Comparison of ENCODE assay signal across 10 mouse cellular contexts in genomic region chr8:88317341-88317740, GRCm38 (mm10). TPM values are rescaled to one million over a fixed set of nuclear protein-coding genes. Genes with fewer than 3 reads are reported as not detected.
DNase-seq lines count a peak whose midpoint lies in the region; ATAC-seq and TF ChIP-seq lines count a peak whose summit lies in the region.
"Had no signal": no experiment of that assay in that cellular context is flagged by ENCODE, and none has a peak within 500 bp of the region (broad histone marks: within the 10 kb centered on the region; RNA-seq: fewer than 3 reads in every experiment).

No protein-coding gene starts in this region.

- no peak for TF ChIP-seq EP300 in lung, postnatal 0 days (IDR thresholded peaks at IDR 0.05)

- no peak for TF ChIP-seq CTCF in lung, postnatal 0 days (IDR thresholded peaks at IDR 0.05)
- no peak for TF ChIP-seq CTCF in embryonic fibroblast, embryonic 13.5 days (IDR thresholded peaks at IDR 0.05; ENCODE audit: borderline replicate concordance, insufficient read depth, low read length)

- 0 out of 2 replicates have a peak overlapping the region, but pooled peaks have one; percentile 0 for H3K27ac ChIP-seq in heart, embryonic 13.5 days (replicated peaks)
- no peak overlapping the region for H3K27ac ChIP-seq in lung, postnatal 0 days (ENCODE audit: low read length)
- H3K27ac ChIP-seq in embryonic fibroblast, embryonic 13.5 days (ENCODE audit: insufficient read depth, low read length): peak overlapping the region; percentile 21; the same call in 1 of the 2 replicates
- H3K27ac ChIP-seq in stomach, embryonic 16.5 days (ENCODE audit: low read length): peak overlapping the region; percentile 43; the same call in 1 of the 2 replicates

- peaks cover 30% of the 10 kb centered on the region for H3K4me1 ChIP-seq in heart, embryonic 13.5 days
- H3K4me1 ChIP-seq in lung, postnatal 0 days (ENCODE audit: insufficient read depth, low read depth, low read length): peaks cover 11% of the 10 kb centered on the region; the same call in 1 of the 2 replicates
- H3K4me1 ChIP-seq in embryonic fibroblast, embryonic 13.5 days (ENCODE audit: control insufficient read depth, insufficient read depth, low read length): peaks cover 11% of the 10 kb centered on the region; the same call in 1 of the 2 replicates
- H3K4me1 ChIP-seq in stomach, embryonic 16.5 days (ENCODE audit: control insufficient read depth, insufficient read depth, low read length): peaks cover 13% of the 10 kb centered on the region

- H3K4me3 ChIP-seq in heart, embryonic 13.5 days: no peak overlapping the region
- no peak overlapping the region for H3K4me3 ChIP-seq in lung, postnatal 0 days (ENCODE audit: low read depth, low read length)
- H3K4me3 ChIP-seq in embryonic fibroblast, embryonic 13.5 days (ENCODE audit: insufficient read depth, low read length): no peak overlapping the region
- no peak overlapping the region for H3K4me3 ChIP-seq in stomach, embryonic 16.5 days (replicated peaks; ENCODE audit: low read length)

- no peak for TF ChIP-seq POLR2A in embryonic fibroblast, embryonic 13.5 days (IDR thresholded peaks at IDR 0.05; ENCODE audit: low read depth, low read length)

- peaks cover 9% of the 10 kb centered on the region; the same call in 1 of the 2 replicates for H3K27me3 ChIP-seq in heart, embryonic 13.5 days (replicated peaks)
- no peaks in the 10 kb centered on the region for H3K27me3 ChIP-seq in lung, postnatal 0 days (replicated peaks; ENCODE audit: insufficient read depth, low read length)
- H3K27me3 ChIP-seq in stomach, embryonic 16.5 days (ENCODE audit: control insufficient read depth, insufficient read depth, low read length): no peaks in the 10 kb centered on the region
- H3K27me3 ChIP-seq: CH12.LX had no signal

- H3K9me3 ChIP-seq in heart, embryonic 13.5 days: no peaks in the 10 kb centered on the region
- H3K9me3 ChIP-seq in lung, postnatal 0 days (ENCODE audit: low read length): no peaks in the 10 kb centered on the region
- H3K9me3 ChIP-seq in stomach, embryonic 16.5 days (replicated peaks; ENCODE audit: control insufficient read depth, low read length): no peaks in the 10 kb centered on the region

- no peaks in the 10 kb centered on the region for H3K36me3 ChIP-seq in heart, embryonic 13.5 days
- no peaks in the 10 kb centered on the region for H3K36me3 ChIP-seq in lung, postnatal 0 days (ENCODE audit: insufficient read depth, low read length)
- H3K36me3 ChIP-seq in stomach, embryonic 16.5 days (ENCODE audit: control insufficient read depth, insufficient read depth, low read length): no peaks in the 10 kb centered on the region

- no peak overlapping the region for H3K9ac ChIP-seq in heart, embryonic 13.5 days
- H3K9ac ChIP-seq in lung, postnatal 0 days (replicated peaks; ENCODE audit: low read depth): no peak overlapping the region
- peak overlapping the region; percentile 29; the same call in 1 of the 2 replicates for H3K9ac ChIP-seq in stomach, embryonic 16.5 days (ENCODE audit: low read length)

- 69% methylated on average over 5 of the region's 5 CpGs for WGBS in heart, embryonic 13.5 days
- 60% methylated on average over 5 of the region's 5 CpGs for WGBS in lung, postnatal 0 days
- 60% methylated on average over 5 of the region's 5 CpGs for WGBS in stomach, embryonic 16.5 days

- no peak overlapping the region for H3K4me2 ChIP-seq in heart, embryonic 13.5 days
- H3K4me2 ChIP-seq in lung, postnatal 0 days (replicated peaks; ENCODE audit: low read depth, low read length): no peak overlapping the region
- no peak overlapping the region for H3K4me2 ChIP-seq in stomach, embryonic 16.5 days (ENCODE audit: low read depth, low read length)

- DNase-seq in heart, adult 9 months (ENCODE audit: low spot score in 2 of 2): no peak
- DNase-seq in lung, postnatal 0 days (ENCODE audit: low spot score): no peak
- no peak for DNase-seq in lung, adult 18-20 months
- no peak for DNase-seq in adrenal gland, postnatal 10 days
- DNase-seq in spleen, postnatal 14 days (ENCODE audit: low spot score in 2 of 2): no peak

- ATAC-seq in heart, embryonic 13.5 days (ENCODE audit: extremely low read depth, insufficient number of reproducible peaks, low FRiP score, low TSS enrichment): no peak
- 0 out of 2 replicates have a peak, but pooled peaks have one; percentile 8 for ATAC-seq in lung, postnatal 0 days
- no peak for ATAC-seq in stomach, embryonic 16.5 days (ENCODE audit: insufficient read depth, low FRiP score)
- ATAC-seq: midbrain, embryonic 16.5 days had no signal

RNA-seq across cellular contexts. Expression of gene Brd7, which starts 44.7 kb away (rescaled TPM):
- 67.1 and 68.2 TPM in 2 replicates for polyA plus RNA-seq in heart, embryonic 13.5 days (2015; fragmentation: Nextera tagmentation; extraction: Ambion mirVana)
- 116 and 129 TPM in 2 replicates for polyA plus RNA-seq in lung, postnatal 0 days (2015; fragmentation: Nextera tagmentation; extraction: Ambion mirVana)
- polyA plus RNA-seq in embryonic fibroblast, embryonic 13.5 days (2011; ENCODE audit: insufficient read length, low read depth, missing spikeins): 44.8 and 55.2 TPM in 2 replicates
- 33.1 and 35.0 TPM in 2 replicates for polyA plus RNA-seq in stomach, embryonic 16.5 days (2015; fragmentation: Nextera tagmentation; extraction: Ambion mirVana)
- 10 to 100 TPM; 80.2 to 82.4 TPM for total RNA-seq in adrenal gland, postnatal 10 days (2021)

RNA-seq across cellular contexts. Expression of gene Adcy7, which starts 45.1 kb away (rescaled TPM):
- 3.2 and 3.8 TPM in 2 replicates for polyA plus RNA-seq in heart, embryonic 13.5 days (2015; fragmentation: Nextera tagmentation; extraction: Ambion mirVana)
- polyA plus RNA-seq in lung, postnatal 0 days (2015; fragmentation: Nextera tagmentation; extraction: Ambion mirVana): 16.5 and 17.6 TPM in 2 replicates
- polyA plus RNA-seq in embryonic fibroblast, embryonic 13.5 days (2011; ENCODE audit: insufficient read length, low read depth, missing spikeins): 13.3 and 16.1 TPM in 2 replicates
- polyA plus RNA-seq in stomach, embryonic 16.5 days (2015; fragmentation: Nextera tagmentation; extraction: Ambion mirVana): 8.7 and 8.9 TPM in 2 replicates
- total RNA-seq in adrenal gland, postnatal 10 days (2021): 10 to 100 TPM in 1 of 2 experiments, 1 to 10 TPM in 1; 8.1 to 10.1 TPM
